Mouse (Mus musculus) heart, adult 8-10 months (tissue): ENCODE measurements around the gene Srd5a1. TPM values are rescaled to one million over a fixed set of nuclear protein-coding genes. Genes with fewer than 3 reads are reported as not detected.
"Not testable (repeated sequence)": the region's sequence is repeated elsewhere in the genome, so short reads cannot be mapped to it uniquely, and the experiment has no call there.

Experiments used
- DNase-seq: peaks from one replicate; pipeline ENCODE4 v3.0.0; 2022; ENCODE audit warnings: low spot score
- total RNA-seq, 4 experiments: library from RNA; stranded (reverse); gene quantifications; 2 replicates each; pipeline ENCODE4 v1.2.4; 2022

Srd5a1 gene
- 1 to 10 TPM in 1 of 4 experiments, under 1 TPM in 3; 0.38 to 1.8 (median 0.71) TPM for total RNA-seq

DNA sequence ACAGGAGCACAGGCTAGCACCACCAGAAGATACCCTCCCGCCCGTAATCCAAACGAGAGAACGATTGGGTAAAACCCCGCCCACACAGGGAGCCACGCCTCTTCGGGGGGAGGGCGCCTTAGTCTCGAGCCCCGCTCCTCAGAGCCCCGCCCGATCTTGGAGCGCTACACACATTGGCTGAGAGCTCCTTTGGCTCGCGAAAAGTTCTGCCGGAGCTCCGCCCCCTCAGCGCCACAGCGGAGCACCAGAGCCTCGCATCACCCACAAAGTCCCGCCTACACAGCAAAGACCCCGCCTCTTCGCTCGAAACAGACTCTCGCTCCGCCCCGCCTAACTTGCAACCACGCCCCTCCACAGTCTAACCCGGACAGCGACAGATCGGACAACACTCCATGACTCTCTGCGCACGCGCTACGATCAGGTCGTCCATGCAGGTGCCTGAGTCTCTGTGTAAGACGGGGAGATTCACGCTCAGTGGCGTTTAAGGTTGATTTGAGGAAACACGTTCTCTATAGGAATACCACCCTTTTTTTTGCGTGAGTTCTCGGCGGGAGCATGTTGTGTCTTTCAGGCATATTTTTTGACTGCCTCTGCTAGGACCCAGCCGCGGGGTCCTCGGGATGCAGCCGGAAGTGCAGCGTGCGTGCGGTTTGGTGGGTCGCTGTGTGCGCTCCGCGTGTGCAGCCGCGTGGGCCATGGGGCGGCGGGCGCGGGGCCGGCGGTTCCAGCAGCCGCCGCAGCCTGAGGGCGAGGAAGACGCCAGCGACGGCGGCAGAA is at the start of gene Srd5a1:
Srd5a1 (minus strand) TSS at position 45 of the 777 bp plus-strand sequence.
- DNase-seq = peak; percentile 100

DNA sequence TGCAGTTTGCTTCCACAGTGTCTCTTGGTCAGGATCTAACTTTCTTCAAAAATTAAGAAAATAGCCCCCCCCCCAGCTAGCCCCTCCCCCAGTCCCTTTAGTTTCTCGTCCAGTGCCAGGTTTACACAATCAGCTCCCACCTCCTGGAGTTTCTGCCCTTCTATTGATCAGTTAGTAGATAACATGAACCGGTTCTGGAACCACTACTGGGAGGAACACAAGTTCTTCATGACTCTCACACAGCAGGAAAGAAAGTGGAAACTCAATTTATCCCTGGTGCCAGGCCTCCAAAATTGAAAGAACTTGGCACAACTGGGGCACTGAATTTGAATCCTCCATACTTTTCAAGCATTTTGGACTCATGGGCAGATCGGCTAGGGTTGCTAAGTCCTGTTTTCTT is 43.3 kb upstream of the Srd5a1 start:
- DNase-seq = no peak

DNA sequence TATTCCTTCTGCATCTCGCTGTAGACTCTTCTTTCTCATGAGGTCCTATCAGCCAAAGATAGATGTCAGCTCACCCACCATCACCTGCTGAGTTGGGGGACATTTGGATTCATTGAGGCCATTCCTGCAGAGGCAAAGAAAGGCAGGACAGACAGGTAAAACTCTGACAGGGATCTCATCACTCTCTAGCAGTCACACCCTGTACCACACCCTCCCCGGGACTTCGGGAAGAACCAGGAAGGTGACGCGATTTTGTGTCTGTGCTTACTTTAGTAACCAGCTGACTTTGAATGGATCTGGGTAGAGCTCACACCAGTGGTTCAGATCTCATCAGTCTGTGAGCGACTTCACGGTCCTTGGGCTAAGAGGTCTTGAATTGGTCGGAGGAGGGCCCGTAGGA is 35.2 kb upstream of the Srd5a1 start:
- DNase-seq = no peak

GRCm38 (mm10) chr13:69645694-69646423 is 34.6 kb upstream of the Srd5a1 start:
- DNase-seq = no peak

- no peak for DNase-seq
Observed at GRCm38 (mm10) chr13:69644427-69645166, 33.4 kb upstream of the Srd5a1 start.

- no peak for DNase-seq
Observed at GRCm38 (mm10) chr13:69643937-69644336, 32.7 kb upstream of the Srd5a1 start.

DNA sequence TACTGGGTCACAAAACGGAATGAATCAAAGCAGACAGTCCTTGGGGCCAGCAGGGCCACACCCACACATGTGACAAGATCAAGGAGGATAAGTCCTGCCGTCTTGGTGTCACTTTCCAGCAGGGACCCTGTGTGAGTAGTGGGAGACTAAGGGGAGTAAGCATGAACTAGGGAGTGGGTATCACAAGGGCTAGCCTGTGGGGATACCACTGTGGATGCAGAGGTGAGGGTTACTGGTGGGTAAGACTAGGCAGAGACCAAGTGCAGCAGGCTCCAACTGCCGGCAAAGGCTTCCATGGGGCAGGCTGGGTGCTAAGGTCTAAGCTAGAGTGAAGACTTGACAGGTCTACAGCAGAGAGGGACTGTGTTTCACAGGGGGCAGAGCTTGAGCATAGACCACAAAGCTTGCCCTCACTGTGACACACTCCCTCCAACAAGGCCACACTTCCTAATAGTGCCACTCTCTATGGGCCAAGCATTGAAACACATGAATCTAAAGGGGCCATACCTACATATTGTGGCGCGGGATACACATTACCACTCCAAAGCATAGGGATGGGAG is 31.5 kb upstream of the Srd5a1 start:
- no peak for DNase-seq

DNA sequence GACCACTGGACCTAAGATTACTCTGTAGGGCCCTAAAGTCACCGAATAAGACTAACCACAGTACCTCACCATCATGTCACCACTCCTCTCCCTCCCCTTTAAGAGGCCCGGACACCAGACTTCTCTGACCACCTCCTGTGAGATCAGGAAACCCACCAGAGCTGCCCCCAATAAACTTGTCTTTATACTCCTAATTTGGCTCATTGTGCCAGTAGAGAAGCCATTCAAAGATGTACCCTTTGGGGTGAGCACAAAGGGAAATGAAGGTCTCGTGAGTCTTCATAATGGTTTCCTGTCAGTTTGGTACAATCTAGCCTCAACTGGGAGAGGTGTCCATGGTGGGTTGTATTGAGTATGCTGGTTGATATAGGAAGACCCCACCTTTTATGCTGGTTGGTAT is 29.8 kb upstream of the Srd5a1 start:
- DNase-seq = no peak

DNA sequence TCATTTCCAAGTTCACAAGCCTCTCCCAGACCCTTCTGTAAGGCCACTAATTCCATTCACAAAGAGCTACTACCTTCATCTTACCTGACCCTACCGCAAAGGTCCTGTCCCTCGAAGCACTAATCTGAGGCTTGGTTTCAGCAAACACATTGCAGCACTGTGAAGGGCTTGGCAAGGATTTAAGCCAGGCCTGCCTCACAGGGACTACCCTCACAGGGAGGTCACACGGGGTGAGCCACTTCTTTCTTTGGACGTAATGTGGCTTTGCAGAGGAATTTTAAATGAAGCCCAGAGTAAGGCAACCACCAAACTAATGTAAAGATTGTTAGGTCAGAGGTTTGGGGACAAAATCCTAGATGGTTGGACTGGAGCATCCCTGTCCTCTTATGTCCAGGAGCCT is 29.3 kb upstream of the Srd5a1 start:
- DNase-seq = no peak

- no peak for DNase-seq
Observed at GRCm38 (mm10) chr13:69640126-69640525, 28.9 kb upstream of the Srd5a1 start.

DNA sequence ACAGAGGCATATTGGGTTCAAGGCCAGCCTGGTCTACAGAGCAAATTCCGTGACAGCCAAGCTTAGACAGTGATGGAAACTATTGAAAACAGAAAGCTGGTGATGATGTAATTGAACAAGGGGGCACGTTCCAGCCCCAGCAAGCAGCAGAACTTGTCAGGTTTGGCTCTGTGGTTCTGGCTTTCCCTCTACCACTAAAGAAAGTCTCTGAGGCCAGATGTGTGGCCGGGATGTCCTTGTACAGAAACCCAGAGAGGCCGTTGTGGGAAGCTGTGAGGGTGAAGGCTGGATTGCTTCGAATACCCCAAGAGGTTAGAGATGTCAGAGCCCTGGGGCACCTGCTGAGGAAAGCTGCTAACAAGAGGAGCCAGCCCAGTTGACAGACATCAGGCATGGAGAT is 28.0 kb upstream of the Srd5a1 start:
- DNase-seq = no peak

- no peak for DNase-seq
Observed at GRCm38 (mm10) chr13:69638108-69638626, 26.9 kb upstream of the Srd5a1 start.

GRCm38 (mm10) chr13:69637657-69638056 is 26.4 kb upstream of the Srd5a1 start:
- no peak for DNase-seq

DNA sequence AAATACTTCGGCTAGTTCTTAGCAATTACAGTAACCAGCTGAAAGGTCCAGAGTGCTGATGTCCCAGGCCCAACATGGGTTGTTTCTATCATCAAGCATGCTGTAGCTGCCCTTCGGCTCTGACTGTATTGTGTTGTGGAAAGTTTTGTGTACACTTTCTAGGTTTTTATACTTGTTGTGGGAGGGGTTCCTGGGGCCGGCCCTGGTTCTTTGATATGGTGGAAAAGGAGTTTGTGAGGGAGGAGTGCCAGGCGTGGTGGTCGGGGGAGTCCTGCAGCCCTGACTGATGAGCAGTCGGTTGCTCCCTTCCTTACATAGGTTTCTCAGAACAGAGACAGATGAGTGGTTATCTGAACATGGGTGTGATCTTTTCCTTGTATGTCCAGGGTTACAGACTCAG is 25.6 kb upstream of the Srd5a1 start:
- no peak for DNase-seq

- DNase-seq = no peak
Observed at GRCm38 (mm10) chr13:69636375-69636774, 25.1 kb upstream of the Srd5a1 start.

DNA sequence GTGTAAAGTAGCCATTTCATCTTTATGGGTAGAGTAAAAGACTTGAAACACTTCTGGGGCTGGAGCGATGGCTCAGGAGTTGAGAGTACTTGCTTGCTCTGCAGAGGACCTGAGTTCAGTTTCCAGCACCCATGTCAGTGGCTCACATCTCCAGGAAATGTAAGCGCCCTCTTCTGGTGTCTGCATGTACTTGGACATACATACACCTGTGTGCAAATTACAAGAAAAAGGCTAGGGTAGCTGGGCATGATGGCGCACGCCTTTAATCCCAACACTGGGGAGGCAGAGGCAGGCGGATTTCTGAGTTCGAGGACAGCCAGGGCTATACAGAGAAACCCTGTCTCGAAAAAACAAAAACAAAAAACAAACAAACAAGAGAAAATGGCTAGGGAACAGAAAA is 24.6 kb upstream of the Srd5a1 start:
- not testable (repeated sequence) for DNase-seq

DNA sequence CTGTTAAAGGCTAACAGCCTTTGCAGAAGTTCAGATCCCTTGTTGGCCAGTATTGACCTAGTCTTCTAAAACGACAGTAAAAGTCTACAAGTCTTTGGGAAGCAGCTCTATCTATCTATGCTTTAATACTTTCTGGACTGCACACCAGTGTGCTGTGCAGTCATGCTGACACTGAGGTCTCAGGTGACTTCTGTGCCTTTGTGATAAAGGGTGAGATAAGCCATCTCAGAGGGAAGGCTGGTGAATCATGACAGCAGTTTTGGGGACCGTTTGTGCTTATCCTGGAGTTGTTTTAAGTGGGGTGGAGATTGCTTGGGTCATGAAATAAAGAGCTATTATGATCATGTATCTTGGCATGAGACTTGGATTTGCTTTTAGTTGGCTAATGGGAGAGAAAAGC is 22.7 kb upstream of the Srd5a1 start:
- DNase-seq = no peak

DNA sequence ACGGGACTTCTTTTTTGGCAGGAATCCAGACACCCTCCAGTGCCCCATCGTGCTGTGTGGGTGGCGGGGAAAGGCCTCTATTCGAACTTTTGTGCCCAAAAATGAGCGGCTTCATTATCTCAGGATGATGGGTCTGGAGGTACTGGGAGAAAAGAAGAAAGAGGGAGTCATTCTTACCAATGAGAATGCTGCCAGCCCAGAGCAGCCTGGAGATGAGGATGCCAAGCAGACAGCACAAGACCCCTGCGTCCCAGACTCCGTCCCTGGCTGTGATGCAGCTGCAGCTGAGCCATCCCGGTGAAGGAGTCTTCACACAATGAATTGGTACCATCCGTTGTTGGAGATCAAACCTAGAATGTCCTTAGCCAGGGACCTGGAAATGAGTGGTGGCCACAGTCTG is 22.3 kb upstream of the Srd5a1 start:
- DNase-seq = no peak

- DNase-seq = no peak
Observed at GRCm38 (mm10) chr13:69631659-69632058, 20.4 kb upstream of the Srd5a1 start.

GRCm38 (mm10) chr13:69631111-69631510 is 19.9 kb upstream of the Srd5a1 start:
- no peak for DNase-seq

GRCm38 (mm10) chr13:69630576-69630975 is 19.3 kb upstream of the Srd5a1 start:
- DNase-seq = no peak

DNA sequence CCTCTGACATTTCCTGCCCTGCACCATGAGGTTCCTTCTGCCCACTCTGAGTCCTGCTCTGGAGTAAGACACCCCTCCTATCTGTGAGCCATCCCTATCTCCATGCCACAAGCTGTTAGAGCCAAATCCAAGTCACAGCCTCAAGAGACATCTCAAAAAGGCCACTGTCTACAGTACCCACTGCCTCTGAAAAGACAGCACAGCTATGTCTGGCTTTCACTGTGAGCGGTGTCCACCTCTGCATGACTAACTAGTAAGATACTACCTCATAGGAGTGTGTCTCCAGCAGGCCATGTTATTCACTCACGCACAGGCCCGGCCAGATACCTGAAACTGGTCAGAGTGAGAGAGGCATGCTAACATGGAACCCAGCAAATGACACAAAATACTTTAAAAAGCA is 16.7 kb upstream of the Srd5a1 start:
- DNase-seq = no peak
